ENCODE assay signal across 15 mouse cellular contexts in the genomic region with DNA sequence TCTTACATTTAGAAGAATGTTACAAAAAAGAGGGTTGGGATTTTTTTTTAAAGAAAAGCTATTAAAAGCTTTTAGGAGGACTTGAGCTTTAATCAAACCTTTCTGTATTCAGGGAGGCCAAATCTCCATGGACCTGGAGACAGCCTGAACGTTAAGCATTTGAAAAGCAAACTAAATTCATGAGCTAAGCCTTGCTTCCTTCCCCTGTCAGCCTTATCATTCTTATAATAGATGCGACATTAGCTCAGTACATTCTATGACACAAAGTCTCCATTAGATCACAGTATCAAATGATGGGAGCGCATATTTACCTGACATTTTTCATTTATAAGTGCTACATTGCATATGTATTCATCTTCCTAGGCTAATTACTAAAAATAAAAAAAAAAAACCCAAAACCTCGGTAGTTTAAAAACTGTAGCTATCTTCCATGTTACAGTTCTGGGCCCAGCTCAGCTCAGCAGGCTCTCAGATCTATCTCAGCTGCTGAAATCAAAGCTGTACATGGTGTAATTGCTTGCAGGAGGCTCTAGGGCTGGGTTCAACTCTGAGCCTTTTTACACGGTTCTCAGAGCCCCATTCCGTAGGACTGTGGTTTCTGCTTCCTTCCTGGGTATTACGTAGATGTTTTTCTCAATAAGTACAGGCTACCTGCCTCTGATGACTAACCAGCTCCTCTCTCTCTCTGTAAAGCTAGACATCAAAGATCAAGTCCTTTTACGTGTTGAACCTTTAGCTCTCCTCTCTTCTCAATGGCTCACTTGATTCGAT. TPM values are rescaled to one million over a fixed set of nuclear protein-coding genes. Genes with fewer than 3 reads are reported as not detected.
A peak's percentile ranks its signal among the peaks of the same experiment; 100 is the strongest.
DNase-seq lines count a peak whose midpoint lies in the region; ATAC-seq lines count a peak whose summit lies in the region.
"Had no signal": no experiment of that assay in that cellular context is flagged by ENCODE, and none has a peak within 500 bp of the region (broad histone marks: within the 10 kb centered on the region; RNA-seq: fewer than 3 reads in every experiment).

No protein-coding gene starts in this region.

- no peak overlapping the region for H3K4me2 ChIP-seq in forebrain, embryonic 16.5 days (ENCODE audit: low read length)
- H3K4me2 ChIP-seq in forebrain, embryonic 12.5 days = no peak overlapping the region
- H3K4me2 ChIP-seq in midbrain, embryonic 16.5 days (ENCODE audit: low read length) = no peak overlapping the region
- H3K4me2 ChIP-seq: limb, embryonic 13.5 days; lung, embryonic 14.5 days had no signal

- 0 out of 2 replicates have a peak overlapping the region, but pooled peaks have one; percentile 6 for H3K27ac ChIP-seq in forebrain, embryonic 16.5 days (ENCODE audit: low read length)
- H3K27ac ChIP-seq in forebrain, embryonic 12.5 days = no peak overlapping the region; the same call in 1 of the 2 replicates
- peak overlapping the region; percentile 41; the same call in 1 of the 2 replicates for H3K27ac ChIP-seq in midbrain, embryonic 16.5 days (ENCODE audit: low read length)
- H3K27ac ChIP-seq: gastrocnemius, adult 2 months; limb, embryonic 13.5 days had no signal

- peak; percentile 53 for DNase-seq in 416B (ENCODE audit: low read depth)
- DNase-seq in right cerebral cortex, postnatal 10 days (ENCODE audit: low spot score in 2 of 2) = no peak
- no peak for DNase-seq in neural tube, embryonic 10.5 days (ENCODE audit: extremely low spot score, low spot score)
- DNase-seq in ovary, postnatal 10 days (ENCODE audit: low spot score) = no peak
- DNase-seq: adrenal gland, postnatal 14 days; cerebellum, adult 2 months; gastrocnemius, adult 2 months; kidney, adult 11 months had no signal

- 76% methylated on average over 9 of the region's 9 CpGs for WGBS in forebrain, embryonic 16.5 days
- WGBS in forebrain, embryonic 12.5 days = 79% methylated on average over 9 of the region's 9 CpGs
- 60% methylated on average over 9 of the region's 9 CpGs for WGBS in midbrain, embryonic 16.5 days

- no peak overlapping the region for H3K4me3 ChIP-seq in forebrain, embryonic 16.5 days (replicated peaks; ENCODE audit: low read length)
- no peak overlapping the region for H3K4me3 ChIP-seq in forebrain, embryonic 12.5 days (replicated peaks)
- H3K4me3 ChIP-seq in midbrain, embryonic 16.5 days (ENCODE audit: low read depth, low read length) = no peak overlapping the region
- H3K4me3 ChIP-seq: gastrocnemius, adult 2 months; limb, embryonic 13.5 days had no signal

- H3K9me3 ChIP-seq in forebrain, embryonic 16.5 days (ENCODE audit: control insufficient read depth, low read length) = no peaks in the 10 kb centered on the region
- H3K9me3 ChIP-seq in forebrain, embryonic 12.5 days = no peaks in the 10 kb centered on the region
- no peaks in the 10 kb centered on the region for H3K9me3 ChIP-seq in midbrain, embryonic 16.5 days (replicated peaks; ENCODE audit: control insufficient read depth, low read length, poor library complexity, severe bottlenecking)
- H3K9me3 ChIP-seq: limb, embryonic 13.5 days had no signal

- H3K4me1 ChIP-seq in forebrain, embryonic 16.5 days (replicated peaks; ENCODE audit: control insufficient read depth, insufficient read depth, low read length) = 0 out of 2 replicates have a peak, but pooled peaks cover 3% of the 10 kb centered on the region
- H3K4me1 ChIP-seq in forebrain, embryonic 12.5 days = 0 out of 2 replicates have a peak, but pooled peaks cover 6% of the 10 kb centered on the region
- peaks cover 6% of the 10 kb centered on the region; the same call in 1 of the 2 replicates for H3K4me1 ChIP-seq in midbrain, embryonic 16.5 days (ENCODE audit: control insufficient read depth, insufficient read depth, low read length)

- H3K27me3 ChIP-seq in forebrain, embryonic 16.5 days (replicated peaks; ENCODE audit: control insufficient read depth, insufficient read depth, low read length) = no peaks in the 10 kb centered on the region
- no peaks in the 10 kb centered on the region for H3K27me3 ChIP-seq in forebrain, embryonic 12.5 days
- H3K27me3 ChIP-seq in midbrain, embryonic 16.5 days (ENCODE audit: control insufficient read depth, insufficient read depth, low read depth, low read length) = no peaks in the 10 kb centered on the region
- H3K27me3 ChIP-seq: limb, embryonic 13.5 days had no signal

- H3K9ac ChIP-seq in forebrain, embryonic 16.5 days (replicated peaks; ENCODE audit: low read depth, low read length) = no peak overlapping the region
- no peak overlapping the region for H3K9ac ChIP-seq in forebrain, embryonic 12.5 days
- H3K9ac ChIP-seq in midbrain, embryonic 16.5 days (ENCODE audit: low read depth, low read length) = no peak overlapping the region
- H3K9ac ChIP-seq: limb, embryonic 13.5 days; lung, embryonic 14.5 days had no signal

- no peaks in the 10 kb centered on the region for H3K36me3 ChIP-seq in forebrain, embryonic 16.5 days (ENCODE audit: control insufficient read depth, insufficient read depth)
- no peaks in the 10 kb centered on the region for H3K36me3 ChIP-seq in forebrain, embryonic 12.5 days (replicated peaks)
- no peaks in the 10 kb centered on the region for H3K36me3 ChIP-seq in midbrain, embryonic 16.5 days (ENCODE audit: control insufficient read depth, insufficient read depth, low read length)
- H3K36me3 ChIP-seq: limb, embryonic 13.5 days had no signal

- ATAC-seq in forebrain, embryonic 16.5 days = 0 out of 2 replicates have a peak, but pooled peaks have one; percentile 32
- ATAC-seq in forebrain, embryonic 12.5 days (ENCODE audit: low FRiP score) = no peak
- peak; percentile 96 for ATAC-seq in common myeloid progenitor, adult 5-6 weeks (replicated peaks; ENCODE audit: low read depth, poor library complexity, severe bottlenecking)
- no peak for ATAC-seq in midbrain, embryonic 16.5 days
- ATAC-seq: Patski had no signal

RNA-seq across cellular contexts. Expression of a gene that starts 50.2 kb away (rescaled TPM):
- polyA plus RNA-seq in forebrain, embryonic 16.5 days (2015; fragmentation: Nextera tagmentation; extraction: Ambion mirVana) = 1.8 and 3.3 TPM in 2 replicates
- polyA plus RNA-seq in forebrain, embryonic 12.5 days (2016; fragmentation: Nextera tagmentation; extraction: Ambion mirVana) = 6.0 and 7.6 TPM in 2 replicates
- 0.23 TPM in 1 of 2 replicates, not detected in the other for total RNA-seq in common myeloid progenitor, adult 5-6 weeks (2017)
- polyA plus RNA-seq in midbrain, embryonic 16.5 days (2015; fragmentation: Nextera tagmentation; extraction: Ambion mirVana) = 5.1 and 5.6 TPM in 2 replicates
- polyA plus RNA-seq: Patski had no signal

Comparison
In these comparisons a context has a peak if more than half of its experiments do, and no peak if none do; other contexts are left out.
1. ATAC-seq: peak in forebrain, embryonic 16.5 days (single experiment) and common myeloid progenitor, adult 5-6 weeks (single experiment); none in forebrain, embryonic 12.5 days (single experiment) and midbrain, embryonic 16.5 days (single experiment).